Mouse (Mus musculus): Measurements from ENCODE around the gene Gnai3. TPM values are rescaled to one million over a fixed set of nuclear protein-coding genes. Genes with fewer than 3 reads are reported as not detected.

The Gnai3 gene
- 20.7 and 24.7 TPM in 2 replicates for polyA plus RNA-seq (2012; ENCODE audit: insufficient read depth, insufficient read length, missing spikeins)

DNA sequence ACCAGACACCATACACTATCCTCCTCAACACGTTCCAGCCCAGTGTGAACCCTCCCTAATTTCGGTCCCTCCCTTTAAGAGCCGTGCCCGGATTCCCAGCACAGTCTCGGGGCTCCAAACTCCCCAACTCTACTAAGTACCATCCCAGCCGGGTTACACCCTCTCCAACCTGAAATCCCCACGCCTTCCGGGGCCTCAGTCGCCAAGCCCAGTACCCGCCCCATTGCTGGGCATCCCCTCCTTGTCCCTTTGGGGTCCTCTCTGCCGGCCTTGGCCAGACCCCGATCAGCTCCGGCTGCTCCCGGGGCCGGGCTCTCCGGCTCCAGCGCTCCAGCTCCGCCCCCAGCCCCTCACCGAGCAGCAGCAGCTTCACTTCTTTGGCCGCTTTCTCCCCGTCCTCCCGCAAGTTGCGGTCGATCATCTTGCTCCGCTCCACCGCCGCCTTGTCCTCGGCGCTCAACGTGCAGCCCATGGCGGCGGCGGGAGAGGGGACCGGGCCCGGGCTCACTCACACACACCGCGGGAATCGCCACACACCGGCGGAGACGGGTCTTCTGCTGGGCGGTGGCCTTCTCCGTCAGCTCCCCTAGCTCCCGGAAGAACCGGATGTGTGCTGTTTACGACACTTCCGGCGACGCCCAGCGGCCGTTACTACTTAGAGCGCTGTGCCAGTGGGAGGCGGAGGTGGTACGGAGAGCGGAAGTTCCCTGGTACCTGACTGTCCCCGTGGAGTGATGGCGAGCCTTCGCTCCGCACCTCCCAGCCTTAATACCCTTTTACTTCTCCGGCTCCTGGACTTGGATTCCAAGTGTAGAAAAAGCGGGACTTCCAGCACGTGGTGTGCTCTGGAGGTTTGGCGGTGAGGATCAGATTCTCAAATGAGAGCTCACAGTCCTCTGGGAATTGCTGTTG, at the start of gene Gnai3:
TSS of gene Gnai3 (minus strand) at position 613 of the 912 bp plus-strand sequence.
- Histone ChIP-seq H3K4me1 (ENCODE audit: control insufficient read depth, insufficient read depth, insufficient read length, low read length) (no peaks in the 10 kb centered on the region), H3K4me3 (ENCODE audit: insufficient read depth, low read depth, low read length) (peak within 1 kb of the TSS; percentile 96), H3K27ac (replicated peaks; ENCODE audit: low read depth, low read length) (peak within 1 kb of the TSS; percentile 85)

DNA sequence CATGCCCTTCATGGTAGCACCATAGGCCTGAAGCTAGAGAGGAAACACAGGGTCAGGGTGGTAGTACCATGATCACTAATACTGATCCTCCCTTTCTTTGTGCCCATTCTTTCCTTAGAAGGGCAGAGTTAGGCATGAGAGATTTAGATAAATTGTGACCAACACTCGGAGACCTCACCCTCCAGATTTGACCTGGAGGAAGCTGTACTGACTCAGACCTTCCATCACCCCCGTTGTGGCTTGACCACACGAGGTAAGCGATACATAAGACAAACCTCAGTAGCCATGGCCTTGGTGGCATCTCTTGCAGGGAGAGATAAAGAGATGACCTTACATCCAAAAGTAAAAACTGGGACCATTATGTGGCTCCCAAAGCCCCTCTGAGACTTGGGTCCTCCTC, 49.3 kb upstream of the Gnai3 start:
- Histone ChIP-seq H3K4me1 (ENCODE audit: control insufficient read depth, insufficient read depth, insufficient read length, low read length) (peaks cover 3% of the 10 kb centered on the region; the same call in 1 of the 2 replicates), H3K4me3 (ENCODE audit: insufficient read depth, low read depth, low read length) (no peak overlapping the region), H3K27ac (replicated peaks; ENCODE audit: low read depth, low read length) (no peak overlapping the region)

DNA sequence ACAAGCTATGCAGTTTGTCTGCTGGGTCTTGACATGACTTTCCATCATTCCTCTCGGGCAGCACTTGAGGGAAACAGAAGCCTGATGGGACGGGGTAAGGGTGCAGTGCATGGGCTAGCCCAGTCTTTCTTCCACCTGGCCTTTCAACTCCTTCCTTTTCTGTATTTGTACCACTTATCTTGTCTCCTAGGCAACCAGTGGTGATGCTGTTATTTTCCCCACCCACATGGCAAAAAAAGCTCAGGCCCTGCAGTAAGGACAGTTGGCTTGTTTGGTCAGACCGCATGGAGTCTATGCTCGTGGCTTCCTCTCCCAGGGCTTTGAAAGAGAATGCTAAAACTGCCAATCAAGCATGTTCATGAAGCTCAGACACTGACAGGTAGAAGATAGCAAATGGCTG, 47.7 kb upstream of the Gnai3 start:
- no peak overlapping the region for H3K4me3 ChIP-seq (ENCODE audit: insufficient read depth, low read depth, low read length)
- no peak overlapping the region for H3K27ac ChIP-seq (replicated peaks; ENCODE audit: low read depth, low read length)
- no peaks in the 10 kb centered on the region for H3K4me1 ChIP-seq (ENCODE audit: control insufficient read depth, insufficient read depth, insufficient read length, low read length)

DNA sequence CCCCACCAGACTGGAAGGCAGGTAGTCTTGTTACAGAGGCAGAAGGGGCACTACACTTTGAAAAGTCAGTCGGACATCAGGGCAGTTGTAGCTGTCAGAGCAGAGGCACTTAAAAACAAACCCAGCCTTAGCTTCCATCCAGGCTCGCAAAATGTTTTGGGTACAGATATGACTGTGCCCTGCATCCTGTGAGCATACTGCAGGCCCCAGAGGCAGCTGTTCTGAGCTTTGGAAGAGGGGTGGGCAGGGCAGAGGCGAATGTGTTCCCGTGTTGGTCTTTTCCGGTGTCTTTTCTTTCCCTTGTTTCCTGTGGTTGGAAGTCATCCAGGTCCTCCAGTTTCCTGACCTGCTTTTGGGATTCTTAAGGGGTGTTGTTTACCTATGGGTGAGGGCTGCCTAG, 44.0 kb upstream of the Gnai3 start:
- no peak overlapping the region for H3K27ac ChIP-seq (replicated peaks; ENCODE audit: low read depth, low read length)

DNA sequence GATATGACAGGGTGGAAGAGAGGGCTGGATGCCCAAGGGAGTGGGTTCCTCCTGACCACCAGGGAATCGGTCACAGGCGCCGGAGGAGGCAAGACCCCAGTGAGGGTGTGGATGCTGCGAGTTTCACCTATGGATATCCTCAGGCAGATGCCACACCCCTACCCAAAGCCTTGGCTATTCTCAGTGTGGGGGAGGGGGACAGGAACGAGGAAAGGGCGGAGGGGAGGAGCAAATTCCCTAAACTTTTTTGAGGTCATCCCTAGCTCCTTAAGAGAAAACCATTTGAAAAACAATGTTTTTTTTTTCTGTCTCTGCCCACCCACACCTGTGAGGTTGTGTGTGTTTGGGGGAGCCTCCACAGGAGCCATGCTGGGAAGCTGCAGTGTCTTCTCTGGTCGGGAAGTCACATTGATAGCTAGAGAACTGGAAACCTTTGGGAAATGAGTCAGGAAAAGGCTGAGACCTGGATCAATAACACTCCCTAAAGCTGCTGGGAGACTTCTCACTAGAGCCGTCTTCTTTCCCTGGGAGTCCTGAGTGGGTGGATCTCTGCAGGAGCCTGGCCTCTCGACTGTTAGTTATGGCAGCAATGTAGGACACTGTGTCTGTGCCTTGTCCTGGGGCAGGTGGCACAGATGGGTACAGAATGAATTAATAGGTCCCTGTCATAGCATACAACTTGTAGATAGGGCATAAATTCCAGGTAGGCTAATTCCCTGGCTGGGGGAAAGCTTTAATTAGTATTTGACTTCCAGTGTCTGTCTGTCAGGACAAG, 43.0 kb upstream of the Gnai3 start:
- no peak overlapping the region for H3K4me3 ChIP-seq (ENCODE audit: insufficient read depth, low read depth, low read length)
- H3K27ac ChIP-seq (replicated peaks; ENCODE audit: low read depth, low read length) = no peak overlapping the region
- 0 out of 2 replicates have a peak, but pooled peaks cover 3% of the 10 kb centered on the region for H3K4me1 ChIP-seq (ENCODE audit: control insufficient read depth, insufficient read depth, insufficient read length, low read length)

More for the DNA sequence above, 44.0 kb upstream of the Gnai3 start:
- 0 out of 2 replicates have a peak, but pooled peaks cover 3% of the 10 kb centered on the region for H3K4me1 ChIP-seq (ENCODE audit: control insufficient read depth, insufficient read depth, insufficient read length, low read length)
- H3K4me3 ChIP-seq (ENCODE audit: insufficient read depth, low read depth, low read length) = no peak overlapping the region

DNA sequence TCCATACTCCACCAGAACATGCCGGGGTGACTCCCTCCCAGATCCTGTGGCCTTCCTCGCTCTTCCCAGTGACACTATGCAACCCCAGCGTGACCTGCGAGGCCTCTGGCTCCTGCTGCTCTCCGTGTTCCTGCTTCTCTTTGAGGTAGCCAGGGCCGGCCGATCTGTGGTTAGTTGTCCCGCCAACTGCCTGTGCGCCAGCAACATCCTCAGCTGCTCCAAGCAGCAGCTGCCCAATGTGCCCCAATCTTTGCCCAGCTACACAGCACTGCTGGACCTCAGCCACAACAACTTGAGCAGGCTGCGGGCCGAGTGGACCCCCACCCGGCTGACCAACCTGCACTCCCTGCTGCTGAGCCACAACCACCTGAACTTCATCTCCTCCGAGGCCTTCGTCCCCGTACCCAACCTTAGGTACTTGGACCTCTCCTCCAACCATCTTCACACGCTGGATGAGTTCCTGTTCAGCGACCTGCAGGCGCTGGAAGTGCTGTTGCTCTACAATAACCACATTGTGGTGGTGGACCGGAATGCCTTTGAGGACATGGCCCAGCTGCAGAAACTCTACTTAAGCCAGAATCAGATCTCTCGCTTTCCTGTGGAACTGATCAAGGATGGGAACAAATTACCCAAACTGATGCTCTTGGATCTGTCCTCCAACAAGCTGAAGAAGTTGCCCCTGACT, 41.3 kb upstream of the Gnai3 start:
- H3K4me3 ChIP-seq (ENCODE audit: insufficient read depth, low read depth, low read length) = peak overlapping the region; percentile 87

DNA sequence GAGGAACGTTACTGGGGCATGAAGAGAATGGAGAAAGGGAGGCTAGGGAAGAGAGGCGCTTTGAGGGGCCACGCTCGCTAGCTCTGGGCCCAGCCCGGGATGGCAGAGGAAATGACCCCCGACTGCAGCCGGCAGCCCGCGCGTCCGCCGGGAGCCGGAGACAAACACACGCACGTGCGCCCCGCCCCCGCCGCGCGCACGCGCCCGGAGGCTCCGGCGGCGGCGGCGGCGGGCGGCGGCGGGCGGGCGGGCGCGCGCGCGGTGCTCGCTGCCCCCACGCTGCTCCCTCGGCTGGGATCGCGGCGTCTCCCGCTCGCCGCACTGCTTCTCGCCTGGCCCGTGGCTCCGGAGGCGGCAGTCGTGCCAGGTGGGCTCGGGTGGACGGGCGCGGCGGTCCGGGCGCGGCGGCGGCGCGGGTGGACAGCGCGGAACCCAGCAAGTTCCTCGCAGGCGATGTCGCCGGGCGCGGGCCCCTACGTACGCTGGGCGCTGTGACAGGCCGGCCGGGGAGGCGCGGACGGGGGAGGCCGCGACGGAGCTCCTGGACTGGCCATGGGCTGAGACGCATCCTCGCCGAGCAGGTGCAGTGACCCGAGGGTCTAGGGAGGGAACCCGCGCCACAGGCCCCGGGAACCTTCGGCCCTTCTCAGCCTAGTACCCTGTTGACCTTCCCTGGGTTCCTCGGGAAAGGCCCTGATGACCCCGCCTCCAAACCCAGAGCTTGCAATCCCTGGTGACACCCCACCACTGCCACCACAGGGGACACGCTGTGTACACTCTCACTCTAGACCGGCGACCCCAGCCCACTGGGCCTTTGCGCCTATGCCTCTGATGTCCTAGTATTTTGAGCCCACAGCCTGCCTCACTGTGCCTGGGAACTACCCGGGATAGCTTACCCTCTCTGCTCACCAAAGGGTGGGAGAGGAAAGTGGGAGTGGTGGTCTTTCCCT, 40.4 kb upstream of the Gnai3 start, which contains the start of gene Amigo1:
TSS of gene Amigo1 (plus strand) at position 238 of the 950 bp plus-strand sequence.
- no peak within 1 kb of the TSS for H3K27ac ChIP-seq (replicated peaks; ENCODE audit: low read depth, low read length)
- H3K4me3 ChIP-seq (ENCODE audit: insufficient read depth, low read depth, low read length) = peak within 1 kb of the TSS; percentile 87
- 0 out of 2 replicates have a peak, but pooled peaks cover 3% of the 10 kb centered on the region for H3K4me1 ChIP-seq (ENCODE audit: control insufficient read depth, insufficient read depth, insufficient read length, low read length)

More for the DNA sequence above, 41.3 kb upstream of the Gnai3 start:
- H3K27ac ChIP-seq (replicated peaks; ENCODE audit: low read depth, low read length) = no peak overlapping the region
- 0 out of 2 replicates have a peak, but pooled peaks cover 3% of the 10 kb centered on the region for H3K4me1 ChIP-seq (ENCODE audit: control insufficient read depth, insufficient read depth, insufficient read length, low read length)

DNA sequence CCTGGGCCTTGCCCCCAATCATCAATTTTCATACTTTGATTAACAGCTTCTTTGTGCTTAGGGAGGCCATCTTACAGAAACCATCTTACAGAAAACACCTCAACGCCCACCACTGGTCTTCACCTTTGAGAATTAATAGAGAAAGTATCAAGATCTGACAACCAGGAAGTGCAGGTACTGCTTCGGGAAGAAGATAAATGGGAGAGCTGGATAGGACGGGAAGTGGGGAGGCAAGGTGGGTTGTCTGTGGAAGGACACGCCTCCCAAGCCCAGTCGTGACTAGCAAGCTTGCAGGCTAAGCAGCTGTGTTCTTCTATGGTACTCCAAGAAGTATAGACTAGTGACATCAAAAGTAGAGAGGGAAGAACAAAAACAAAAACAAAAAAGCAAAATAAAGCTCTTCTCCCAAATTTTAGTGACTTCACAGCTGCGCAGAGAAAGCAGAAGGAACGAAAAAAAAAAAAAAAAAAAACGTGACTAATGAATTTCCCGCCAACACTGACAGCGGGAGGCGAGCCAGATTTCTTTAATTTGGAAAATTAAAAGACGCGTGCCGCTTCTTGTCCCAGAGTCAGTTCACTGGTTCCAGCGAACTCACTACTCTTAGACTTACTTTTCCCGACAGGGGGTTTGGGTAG, 39.6 kb upstream of the Gnai3 start:
- H3K27ac ChIP-seq (replicated peaks; ENCODE audit: low read depth, low read length) = no peak overlapping the region
- peak overlapping the region; percentile 87 for H3K4me3 ChIP-seq (ENCODE audit: insufficient read depth, low read depth, low read length)
- H3K4me1 ChIP-seq (ENCODE audit: control insufficient read depth, insufficient read depth, insufficient read length, low read length) = 0 out of 2 replicates have a peak, but pooled peaks cover 3% of the 10 kb centered on the region

DNA sequence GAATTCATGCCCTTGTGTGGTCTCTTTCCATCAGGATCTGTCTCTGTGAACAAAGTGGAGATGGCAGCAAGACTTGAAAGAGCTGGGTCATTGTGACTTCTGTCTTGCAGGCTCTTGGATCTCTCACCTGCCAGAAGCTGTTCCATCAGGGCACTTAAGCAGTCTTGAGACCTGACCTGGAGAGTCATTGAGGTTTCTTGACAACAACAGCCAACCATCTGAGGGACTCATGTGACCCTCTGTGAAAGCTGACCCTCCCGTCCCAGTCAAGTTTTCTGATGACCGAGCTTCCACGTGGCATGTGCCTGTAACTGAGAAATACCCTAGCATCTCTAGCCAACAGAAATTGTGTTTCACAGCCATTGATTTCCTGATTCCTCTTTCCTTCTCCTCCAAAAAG, 38.8 kb upstream of the Gnai3 start:
- Histone ChIP-seq H3K4me3 (ENCODE audit: insufficient read depth, low read depth, low read length) (no peak overlapping the region), H3K4me1 (ENCODE audit: control insufficient read depth, insufficient read depth, insufficient read length, low read length) (0 out of 2 replicates have a peak, but pooled peaks cover 3% of the 10 kb centered on the region), H3K27ac (replicated peaks; ENCODE audit: low read depth, low read length) (no peak overlapping the region)

DNA sequence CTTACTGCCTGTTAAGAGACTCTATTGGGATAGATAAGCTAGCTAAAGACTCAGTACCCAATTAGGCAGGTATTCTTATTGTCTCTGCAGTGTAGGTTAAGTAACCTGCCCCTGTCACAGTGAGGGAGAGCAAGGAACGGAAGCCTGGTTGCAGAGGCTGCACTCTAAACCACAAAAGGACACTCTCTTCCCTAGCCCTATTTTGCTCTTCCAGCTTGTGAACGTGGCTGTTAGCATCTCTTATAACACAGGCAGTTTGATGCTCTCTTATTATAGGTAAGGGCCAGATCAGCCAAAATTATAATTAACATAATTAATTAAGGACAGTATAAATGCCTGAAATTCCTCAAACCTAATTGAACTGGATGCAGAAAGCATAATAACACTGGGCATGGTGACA, 34.6 kb upstream of the Gnai3 start:
- Histone ChIP-seq H3K4me1 (ENCODE audit: control insufficient read depth, insufficient read depth, insufficient read length, low read length) (no peaks in the 10 kb centered on the region), H3K27ac (replicated peaks; ENCODE audit: low read depth, low read length) (no peak overlapping the region), H3K4me3 (ENCODE audit: insufficient read depth, low read depth, low read length) (no peak overlapping the region)

DNA sequence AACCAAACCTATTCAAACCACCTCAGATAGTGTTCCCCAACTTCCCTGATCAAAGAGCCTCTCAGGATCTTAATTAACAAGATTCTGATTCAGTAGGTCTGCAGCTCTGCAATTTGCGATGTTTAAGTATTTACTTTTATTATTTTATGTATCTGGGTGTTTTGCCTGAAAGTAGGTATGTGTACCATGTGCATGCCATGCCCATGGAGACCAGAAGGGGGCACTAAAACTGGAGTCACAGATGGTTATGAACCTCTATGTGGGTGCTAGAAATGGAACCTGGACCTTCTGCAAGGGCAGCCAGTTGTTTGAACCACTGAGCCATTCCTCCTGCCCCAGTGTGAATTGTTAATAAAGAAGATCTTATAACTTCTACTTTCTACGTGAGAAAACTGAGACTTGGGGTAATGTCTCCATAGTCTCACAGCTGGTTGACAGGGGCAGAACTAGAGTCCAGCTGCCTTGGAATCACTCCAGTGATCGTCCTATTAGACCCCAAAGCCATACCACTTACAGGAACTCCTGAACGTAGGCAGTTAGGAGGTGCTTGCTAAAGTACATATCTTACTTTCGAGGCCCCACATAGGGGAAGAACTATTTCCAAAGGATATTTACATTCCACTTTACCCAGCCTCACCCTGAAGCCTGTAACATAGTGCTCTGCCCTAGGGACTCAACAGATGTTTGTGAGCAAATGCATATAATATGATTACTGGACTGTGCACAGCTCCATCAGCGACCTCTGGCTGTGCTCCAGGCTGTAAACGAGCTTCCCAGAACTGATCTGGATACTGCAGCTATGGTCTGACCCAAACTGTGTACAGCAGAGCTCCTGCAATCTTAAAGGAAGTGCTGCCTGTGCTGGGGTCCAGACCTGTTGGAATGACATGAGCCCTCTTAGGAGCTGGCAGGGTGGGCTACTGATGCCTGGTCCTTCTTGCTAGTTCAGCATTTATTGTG, 33.1 kb upstream of the Gnai3 start:
- Histone ChIP-seq H3K27ac (replicated peaks; ENCODE audit: low read depth, low read length) (no peak overlapping the region), H3K4me3 (ENCODE audit: insufficient read depth, low read depth, low read length) (no peak overlapping the region), H3K4me1 (ENCODE audit: control insufficient read depth, insufficient read depth, insufficient read length, low read length) (no peaks in the 10 kb centered on the region)

DNA sequence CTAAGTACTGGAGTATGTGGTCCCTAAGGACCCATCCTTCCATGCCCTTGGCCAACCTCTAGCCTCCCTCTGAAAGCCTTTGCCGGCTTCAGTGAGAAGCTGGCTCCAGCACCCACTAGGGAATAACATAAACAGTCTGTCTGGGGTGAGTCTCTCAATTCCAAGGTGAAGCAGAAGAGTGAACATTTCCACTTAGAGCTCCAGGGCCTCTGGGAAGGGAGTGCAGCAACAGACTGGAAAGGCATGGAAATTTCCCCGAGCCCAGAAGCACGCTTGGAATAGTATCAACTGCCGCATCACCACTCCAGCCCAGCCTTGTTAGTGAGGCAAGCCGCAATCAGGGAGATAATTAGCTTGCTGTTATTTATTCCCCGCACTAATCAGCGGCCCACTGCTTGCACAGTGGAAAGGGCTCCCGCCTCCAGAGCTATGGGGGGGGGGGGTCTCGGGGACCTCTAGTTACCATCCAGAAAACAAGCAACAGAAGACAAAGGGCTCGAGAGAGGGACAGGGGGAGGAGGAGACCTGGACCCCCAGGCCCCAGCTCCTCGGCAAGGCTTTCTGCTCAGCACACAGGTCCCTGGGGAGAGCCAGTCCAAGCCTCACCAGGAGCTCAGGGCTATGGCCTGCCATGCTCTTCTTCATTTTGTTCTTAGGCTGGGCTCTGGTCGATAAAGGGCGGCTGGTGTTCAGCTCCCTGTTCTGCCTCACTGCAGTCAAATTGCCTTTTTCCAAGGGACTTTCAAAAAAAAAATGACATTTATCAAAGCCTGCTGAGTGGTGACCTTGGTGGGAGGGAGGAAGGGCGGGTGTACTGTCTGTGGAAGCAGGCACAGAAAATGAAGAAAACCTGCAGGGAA, 29.0 kb upstream of the Gnai3 start:
- Histone ChIP-seq H3K4me3 (ENCODE audit: insufficient read depth, low read depth, low read length) (no peak overlapping the region), H3K4me1 (ENCODE audit: control insufficient read depth, insufficient read depth, insufficient read length, low read length) (no peaks in the 10 kb centered on the region), H3K27ac (replicated peaks; ENCODE audit: low read depth, low read length) (no peak overlapping the region)
